Mouse (Mus musculus) liver, adult 2 months (tissue): ENCODE measurements at regions not wholly inside any gene's neighbourhood (a gene's known extent, or its start where the extent isn't known, plus 50 kb on each side); places are given as distances from the start of the nearest gene placed in this dataset.

ENCODE experiments used
- DNase-seq: peaks from one replicate; pipeline ENCODE4 v3.0.0-alpha.2; 2011; ENCODE audit warnings: low read depth, low spot score; ENCODE audit errors: extremely low read depth
- H3K27ac ChIP-seq: fragments of 200-500 bp; replicated peaks from 2 replicates; pipeline ENCODE4 v1.5.1; 2012; ENCODE audit warnings: low read depth, mild to moderate bottlenecking, control low read depth, inconsistent platforms, low read length; ENCODE audit not compliant: insufficient read depth
- H3K27me3 ChIP-seq: fragments of 200-500 bp; 2 replicates; pipeline ENCODE4 v1.6.1; 2012; ENCODE audit warnings: mild to moderate bottlenecking, moderate library complexity, low read length, inconsistent platforms; ENCODE audit not compliant: control insufficient read depth, insufficient read depth
- H3K36me3 ChIP-seq: fragments of 200-500 bp; 2 replicates; pipeline ENCODE4 v1.6.1; 2012; ENCODE audit warnings: low read length, inconsistent platforms; ENCODE audit not compliant: control insufficient read depth, insufficient read depth
- H3K4me1 ChIP-seq: fragments of 200-500 bp; 2 replicates; pipeline ENCODE4 v1.6.1; 2011; ENCODE audit warnings: low read length; ENCODE audit not compliant: control insufficient read depth, insufficient read depth
- H3K4me3 ChIP-seq: fragments of 200-500 bp; 2 replicates; pipeline ENCODE4 v1.5.1; 2011; ENCODE audit warnings: low read depth, mild to moderate bottlenecking, control low read depth, low read length, moderate library complexity; ENCODE audit not compliant: insufficient read depth
- H3K79me2 ChIP-seq: fragments of 200-500 bp; 2 replicates; pipeline ENCODE4 v1.6.1; 2012; ENCODE audit warnings: inconsistent platforms, mild to moderate bottlenecking, low read length, moderate library complexity; ENCODE audit not compliant: control insufficient read depth, insufficient read depth
- H3K9ac ChIP-seq: fragments of 200-500 bp; 2 replicates; pipeline ENCODE4 v1.6.1; 2012; ENCODE audit warnings: low read depth, mild to moderate bottlenecking, control low read depth, inconsistent platforms, low read length
- CTCF ChIP-seq: fragments of 200-500 bp; IDR thresholded peaks from 2 replicates; pipeline ENCODE4 v1.5.1; 2011; ENCODE audit warnings: low read depth, low read length, control low read depth
- POLR2A ChIP-seq: fragments of 200-500 bp; IDR thresholded peaks from 2 replicates; pipeline ENCODE4 v1.6.1; 2011; ENCODE audit warnings: low read length, control low read depth; ENCODE audit not compliant: insufficient read depth; ENCODE audit errors: extremely low read depth
- whole genome bisulfite sequencing: fragments of 180-500 bp; shearing (Covaris S2); methylation state at CpG from one replicate; pipeline ENCODE4 v1.1.7; 2018; 5-methylcytosine and 5-hydroxymethylcytosine counted together

DNA sequence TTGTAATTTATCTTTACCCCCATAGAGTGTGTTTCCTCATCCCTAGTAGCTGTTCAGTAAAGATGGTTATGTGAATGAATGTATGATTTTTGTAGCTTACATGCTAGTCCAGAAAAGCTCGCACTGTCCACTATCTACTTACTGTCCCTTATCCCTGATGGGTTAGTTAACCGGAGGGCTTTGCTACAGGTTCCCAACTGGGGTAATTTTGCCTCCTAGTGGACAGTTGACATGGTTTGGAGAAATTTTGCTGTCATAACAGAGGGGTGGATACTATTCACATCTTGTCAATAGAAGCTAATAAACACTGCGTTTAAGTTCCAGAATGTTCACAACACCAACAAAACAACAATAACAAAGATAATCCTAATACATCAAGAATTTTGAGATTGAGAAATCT lies 711.6 kb downstream of the Nup35 start:
- no peak overlapping the region for H3K27ac ChIP-seq
- WGBS, result 69% methylated on average over 3 of the region's 3 CpGs
- no peaks in the 10 kb centered on the region for H3K27me3 ChIP-seq
- peak; percentile 0 for DNase-seq
- H3K4me1 ChIP-seq, result no peaks in the 10 kb centered on the region
- H3K79me2 ChIP-seq, result no peaks in the 10 kb centered on the region
- H3K4me3 ChIP-seq, result no peak overlapping the region
- H3K36me3 ChIP-seq, result no peaks in the 10 kb centered on the region
- TF ChIP-seq CTCF (no peak), POLR2A (no peak)
- H3K9ac ChIP-seq, result no peak overlapping the region

DNA sequence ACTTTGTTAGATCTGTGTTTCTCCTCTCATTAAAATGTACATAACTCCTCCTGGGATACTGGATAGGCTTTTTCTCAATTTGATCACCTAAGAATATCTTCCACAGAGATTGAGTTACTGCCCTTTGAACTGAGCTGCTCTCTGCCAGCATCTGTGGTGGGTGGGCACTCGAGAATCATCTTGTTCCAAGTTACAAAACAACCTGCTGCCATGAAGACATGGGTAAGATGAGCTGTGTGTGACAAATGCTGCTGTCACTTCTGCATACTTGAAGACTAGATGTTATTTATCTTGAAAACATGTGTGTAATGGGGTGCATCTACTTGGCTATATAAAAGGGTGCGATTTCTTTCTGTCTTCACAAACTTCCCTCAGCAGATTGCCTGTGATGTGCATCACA lies 716.0 kb upstream of the Zfp804a start:
- no peak for TF ChIP-seq CTCF
- TF ChIP-seq POLR2A, result no peak
- DNase-seq, result no peak
- Histone ChIP-seq H3K4me1 (no peaks in the 10 kb centered on the region), H3K79me2 (no peaks in the 10 kb centered on the region), H3K4me3 (no peak overlapping the region), H3K27me3 (no peaks in the 10 kb centered on the region), H3K27ac (no peak overlapping the region), H3K36me3 (no peaks in the 10 kb centered on the region), H3K9ac (no peak overlapping the region)
- 77% methylated on average over 2 of the region's 2 CpGs for WGBS

DNA sequence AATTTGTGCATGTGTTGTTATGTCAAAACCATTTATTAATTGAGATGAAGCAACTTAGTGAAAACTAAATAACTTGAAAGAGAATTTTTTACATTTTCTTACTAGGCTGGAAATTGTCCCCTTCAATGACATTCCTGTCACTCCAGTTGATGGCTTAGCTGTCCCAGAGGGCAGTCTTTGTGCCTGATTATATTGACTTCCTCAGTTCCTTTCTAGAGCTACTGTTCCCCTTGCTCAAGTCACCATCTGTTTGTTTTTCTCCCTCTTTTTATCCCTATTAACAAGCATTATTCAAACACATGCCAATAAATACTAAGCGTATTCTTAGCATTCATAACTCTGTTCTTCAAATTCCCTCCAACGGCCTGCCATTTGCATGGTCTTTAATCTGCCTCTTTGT lies 712.6 kb upstream of the Zfp804a start:
- H3K4me1 ChIP-seq, result no peaks in the 10 kb centered on the region
- H3K27ac ChIP-seq, result no peak overlapping the region
- TF ChIP-seq CTCF, result no peak
- TF ChIP-seq POLR2A, result no peak
- no peak overlapping the region for H3K4me3 ChIP-seq
- no peaks in the 10 kb centered on the region for H3K27me3 ChIP-seq
- H3K9ac ChIP-seq, result no peak overlapping the region
- H3K79me2 ChIP-seq, result no peaks in the 10 kb centered on the region
- no peak for DNase-seq
- WGBS, result 97% methylated on average over 2 of the region's 2 CpGs
- no peaks in the 10 kb centered on the region for H3K36me3 ChIP-seq
